Mouse (Mus musculus) cortical plate, adult 2 months (tissue): Measurements from ENCODE around the gene Nat14. TPM values are rescaled to one million over a fixed set of nuclear protein-coding genes. Genes with fewer than 3 reads are reported as not detected.

Source experiments
- H3K27ac ChIP-seq: fragments of 200-500 bp; 2 replicates; pipeline ENCODE4 v1.5.1; 2012; ENCODE audit warnings: low read length, control low read depth, inconsistent platforms; ENCODE audit not compliant: insufficient read depth
- H3K4me1 ChIP-seq: fragments of 200-500 bp; 2 replicates; pipeline ENCODE4 v1.6.1; 2011; ENCODE audit warnings: low read length; ENCODE audit not compliant: control insufficient read depth, insufficient read depth
- H3K4me3 ChIP-seq: fragments of 200-500 bp; 2 replicates; pipeline ENCODE4 v1.5.1; 2011; ENCODE audit warnings: mild to moderate bottlenecking, low read length, control low read depth; ENCODE audit not compliant: insufficient read depth
- CTCF ChIP-seq: fragments of 200-500 bp; IDR thresholded peaks from 2 replicates; pipeline ENCODE4 v1.5.1; 2011; ENCODE audit warnings: mild to moderate bottlenecking, control low read depth, low read length; ENCODE audit not compliant: insufficient read depth; ENCODE audit errors: extremely low read depth
- POLR2A ChIP-seq: fragments of 200-500 bp; IDR thresholded peaks from 2 replicates; pipeline ENCODE4 v1.6.1; 2011; ENCODE audit warnings: mild to moderate bottlenecking, low read length, control low read depth; ENCODE audit not compliant: insufficient read depth; ENCODE audit errors: extremely low read depth
- polyA plus RNA-seq: library from polyadenylated mRNA; depleted of rRNA; stranded (reverse); fragments of >200 nt; gene quantifications from 2 replicates; pipeline ENCODE4 v1.2.3, GENCODE M21; 2012

Gene Nat14
- polyA plus RNA-seq, 1 experiment = 94.0 TPM

- TF ChIP-seq CTCF (peak; percentile 78), POLR2A (no peak)
- Histone ChIP-seq H3K4me3 (no peak overlapping the region), H3K27ac (no peak overlapping the region), H3K4me1 (no peaks in the 10 kb centered on the region)
These were observed 18.2 kb downstream of the Nat14 start for GRCm38 (mm10) chr7:4940068-4940479.

- H3K27ac ChIP-seq = no peak overlapping the region
- TF ChIP-seq POLR2A = no peak
- TF ChIP-seq CTCF = no peak
- H3K4me3 ChIP-seq = no peak overlapping the region
- no peaks in the 10 kb centered on the region for H3K4me1 ChIP-seq
These were observed 20.8 kb downstream of the Nat14 start for GRCm38 (mm10) chr7:4942673-4943072.

- Histone ChIP-seq H3K27ac (no peak overlapping the region), H3K4me3 (peak overlapping the region; percentile 23), H3K4me1 (no peaks in the 10 kb centered on the region)
- no peak for TF ChIP-seq POLR2A
- TF ChIP-seq CTCF = peak; percentile 87
These were observed 21.5 kb downstream of the Nat14 start for GRCm38 (mm10) chr7:4943223-4943815.

- no peak overlapping the region for H3K27ac ChIP-seq
- TF ChIP-seq POLR2A (no peak), CTCF (no peak)
- no peak overlapping the region for H3K4me3 ChIP-seq
These were observed 26.0 kb downstream of the Nat14 start for GRCm38 (mm10) chr7:4947855-4948254.

GRCm38 (mm10) chr7:4948386-4948785 lies 26.6 kb downstream of the Nat14 start:
- no peak overlapping the region for H3K27ac ChIP-seq
- H3K4me3 ChIP-seq = no peak overlapping the region
- TF ChIP-seq POLR2A = no peak
- TF ChIP-seq CTCF = no peak
- H3K4me1 ChIP-seq = no peaks in the 10 kb centered on the region

More at GRCm38 (mm10) chr7:4947855-4948254, 26.0 kb downstream of the Nat14 start:
- H3K4me1 ChIP-seq = no peaks in the 10 kb centered on the region

- TF ChIP-seq CTCF = no peak
- TF ChIP-seq POLR2A = no peak
- no peaks in the 10 kb centered on the region for H3K4me1 ChIP-seq
- no peak overlapping the region for H3K4me3 ChIP-seq
- no peak overlapping the region for H3K27ac ChIP-seq
These were observed 28.9 kb downstream of the Nat14 start for GRCm38 (mm10) chr7:4950561-4951342.

GRCm38 (mm10) chr7:4953815-4954445 lies 32.1 kb downstream of the Nat14 start:
- H3K27ac ChIP-seq = no peak overlapping the region
- H3K4me3 ChIP-seq = no peak overlapping the region
- TF ChIP-seq CTCF (no peak), POLR2A (no peak)
- no peaks in the 10 kb centered on the region for H3K4me1 ChIP-seq

GRCm38 (mm10) chr7:4957361-4957760 lies 35.5 kb downstream of the Nat14 start:
- H3K4me1 ChIP-seq = no peaks in the 10 kb centered on the region
- TF ChIP-seq POLR2A = no peak
- TF ChIP-seq CTCF = no peak
- no peak overlapping the region for H3K4me3 ChIP-seq
- H3K27ac ChIP-seq = no peak overlapping the region

GRCm38 (mm10) chr7:4963527-4963926 lies 41.7 kb downstream of the Nat14 start:
- TF ChIP-seq POLR2A = no peak
- no peak for TF ChIP-seq CTCF
- Histone ChIP-seq H3K4me1 (no peaks in the 10 kb centered on the region), H3K4me3 (no peak overlapping the region), H3K27ac (no peak overlapping the region)
